In the genomic region with DNA sequence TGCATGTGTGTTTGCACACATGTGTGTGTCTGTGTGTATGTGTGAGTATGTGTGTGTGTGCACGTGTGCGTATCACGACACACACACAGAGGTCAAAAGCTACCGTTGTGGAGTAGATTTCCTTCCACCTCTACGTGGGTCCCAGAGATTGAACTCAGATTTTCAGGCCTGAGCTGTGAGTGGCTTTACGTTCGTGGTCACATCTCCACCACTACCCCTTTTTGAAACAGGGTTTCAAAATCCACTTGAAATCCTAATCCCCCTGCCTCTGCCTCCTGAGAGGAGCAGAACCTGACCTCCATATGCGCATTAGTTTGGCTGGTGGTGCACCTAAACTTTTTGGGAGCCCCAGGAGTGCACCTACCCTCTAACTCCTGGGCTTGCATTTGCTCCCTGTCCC, we compare ENCODE assay signal across 15 mouse cellular contexts. TPM values are rescaled to one million over a fixed set of nuclear protein-coding genes. Genes with fewer than 3 reads are reported as not detected.
"Had no signal": no experiment of that assay in that cellular context is flagged by ENCODE, and none has a peak within 500 bp of the region (broad histone marks: within the 10 kb centered on the region; RNA-seq: fewer than 3 reads in every experiment).

No protein-coding gene starts in this region.

- H3K4me3 ChIP-seq: megakaryocyte, embryonic 14.5 days; midbrain, embryonic 12.5 days; neural tube, embryonic 12.5 days had no signal

- H3K9ac ChIP-seq: lung, embryonic 14.5 days; midbrain, embryonic 12.5 days; neural tube, embryonic 12.5 days had no signal

- H3K27me3 ChIP-seq: midbrain, embryonic 12.5 days; neural tube, embryonic 12.5 days had no signal

- ATAC-seq: midbrain, embryonic 16.5 days had no signal

- H3K36me3 ChIP-seq: midbrain, embryonic 12.5 days; neural tube, embryonic 12.5 days had no signal

- H3K27ac ChIP-seq: midbrain, embryonic 12.5 days; neural tube, embryonic 12.5 days had no signal

- H3K4me2 ChIP-seq: lung, embryonic 14.5 days; midbrain, embryonic 12.5 days; neural tube, embryonic 12.5 days had no signal

- H3K9me3 ChIP-seq: megakaryocyte, embryonic 14.5 days; midbrain, embryonic 12.5 days; neural tube, embryonic 12.5 days had no signal

- DNase-seq: lung, adult 18-20 months; lung, embryonic 14.5 days; lung, postnatal 10 days; lung, postnatal 4 days; midbrain, embryonic 14.5 days; right cerebral cortex, postnatal 14 days; spleen, adult 18-20 months; thymus, adult 18-20 months; thymus, postnatal 14 days; thymus, postnatal 36 days had no signal

RNA-seq across cellular contexts. Expression of a gene that starts 57.7 kb away (rescaled TPM):
- total RNA-seq: monocyte, adult 5-6 weeks had no signal
